Mouse (Mus musculus) ES-Bruce4 (cell line): ENCODE results near the gene Acsm5. TPM values are rescaled to one million over a fixed set of nuclear protein-coding genes. Genes with fewer than 3 reads are reported as not detected.

Experiments
- H3K27ac ChIP-seq: 2 replicates; pipeline ENCODE4 v1.5.1; 2012; ENCODE audit warnings: low read length, inconsistent platforms; ENCODE audit not compliant: insufficient read depth
- H3K27me3 ChIP-seq: 2 replicates; pipeline ENCODE4 v1.6.1; 2012; ENCODE audit warnings: mild to moderate bottlenecking, low read length, inconsistent platforms; ENCODE audit not compliant: control insufficient read depth, poor library complexity, insufficient read depth, severe bottlenecking
- H3K36me3 ChIP-seq: 2 replicates; pipeline ENCODE4 v1.6.1; 2012; ENCODE audit warnings: inconsistent platforms, mild to moderate bottlenecking, low read length, moderate library complexity; ENCODE audit not compliant: control insufficient read depth, poor library complexity, insufficient read depth, severe bottlenecking
- H3K4me1 ChIP-seq: one replicate; pipeline ENCODE4 v1.8.1; 2011; ENCODE audit warnings: low read length; ENCODE audit not compliant: control insufficient read depth, insufficient read depth
- H3K4me3 ChIP-seq: 2 replicates; pipeline ENCODE4 v1.5.1; 2011; ENCODE audit warnings: low read depth, mild to moderate bottlenecking, low read length
- H3K9ac ChIP-seq: 2 replicates; pipeline ENCODE4 v1.6.1; 2012; ENCODE audit warnings: low read depth, mild to moderate bottlenecking, inconsistent platforms; ENCODE audit not compliant: poor library complexity, severe bottlenecking
- H3K9me3 ChIP-seq: replicated peaks from 2 replicates; pipeline ENCODE4 v1.6.1; 2012; ENCODE audit warnings: mild to moderate bottlenecking, low read length, inconsistent platforms; ENCODE audit not compliant: control insufficient read depth, poor library complexity, insufficient read depth, severe bottlenecking
- CTCF ChIP-seq: IDR thresholded peaks from one replicate; pipeline ENCODE4 v1.8.1; 2011; ENCODE audit warnings: low read depth, low read length
- EP300 ChIP-seq: IDR thresholded peaks from 2 replicates; pipeline ENCODE4 v1.6.1; 2011; ENCODE audit warnings: low read depth, low read length; ENCODE audit not compliant: insufficient read depth
- POLR2A ChIP-seq: IDR thresholded peaks from one replicate; pipeline ENCODE4 v1.8.1; 2011; ENCODE audit warnings: low read length; ENCODE audit not compliant: insufficient read depth
- polyA plus RNA-seq: library from polyadenylated mRNA; stranded (reverse); fragments of >200 nt; gene quantifications from 2 replicates; pipeline ENCODE4 v1.2.4, GENCODE M21; 2011; ENCODE audit warnings: low read depth; ENCODE audit not compliant: missing spikeins, insufficient read depth, insufficient read length

The Acsm5 gene
- polyA plus RNA-seq, 1 experiment: not detected

- H3K36me3 ChIP-seq: no peaks in the 10 kb centered on the region
- H3K4me3 ChIP-seq: no peak overlapping the region
- no peaks in the 10 kb centered on the region for H3K9me3 ChIP-seq
- no peak overlapping the region for H3K27ac ChIP-seq
- H3K9ac ChIP-seq: no peak overlapping the region
- TF ChIP-seq CTCF: no peak
- TF ChIP-seq EP300: no peak
- TF ChIP-seq POLR2A: no peak
- 0 out of 2 replicates have a peak, but pooled peaks cover 2% of the 10 kb centered on the region for H3K27me3 ChIP-seq
- H3K4me1 ChIP-seq: no peaks in the 10 kb centered on the region
Measured at GRCm38 (mm10) chr7:119522385-119522784, 3.1 kb downstream of the Acsm5 start.

- no peak within 1 kb of the TSS for H3K9ac ChIP-seq
- no peaks in the 10 kb centered on the region for H3K4me1 ChIP-seq
- no peaks in the 10 kb centered on the region for H3K9me3 ChIP-seq
- TF ChIP-seq EP300 (no peak), CTCF (no peak), POLR2A (no peak)
- H3K36me3 ChIP-seq: no peaks in the 10 kb centered on the region
- no peak within 1 kb of the TSS for H3K27ac ChIP-seq
- 0 out of 2 replicates have a peak, but pooled peaks cover 2% of the 10 kb centered on the region for H3K27me3 ChIP-seq
- no peak within 1 kb of the TSS for H3K4me3 ChIP-seq
Measured at GRCm38 (mm10) chr7:119523389-119523788, 4.1 kb downstream of the Acsm5 start, which contains the start of gene Pdilt. Gene Pdilt, minus strand, starts transcription at chr7:119523489.

GRCm38 (mm10) chr7:119525881-119526281, 6.6 kb downstream of the Acsm5 start:
- no peak for TF ChIP-seq CTCF
- TF ChIP-seq POLR2A: no peak
- TF ChIP-seq EP300: no peak
- Histone ChIP-seq H3K27me3 (no peaks in the 10 kb centered on the region), H3K9ac (no peak overlapping the region), H3K9me3 (no peaks in the 10 kb centered on the region), H3K36me3 (no peaks in the 10 kb centered on the region), H3K4me3 (no peak overlapping the region), H3K4me1 (no peaks in the 10 kb centered on the region), H3K27ac (no peak overlapping the region)

GRCm38 (mm10) chr7:119526486-119526885, 7.2 kb downstream of the Acsm5 start:
- H3K4me1 ChIP-seq: no peaks in the 10 kb centered on the region
- no peak overlapping the region for H3K4me3 ChIP-seq
- no peak overlapping the region for H3K27ac ChIP-seq
- H3K36me3 ChIP-seq: no peaks in the 10 kb centered on the region
- TF ChIP-seq EP300 (no peak), POLR2A (no peak), CTCF (no peak)
- no peaks in the 10 kb centered on the region for H3K27me3 ChIP-seq
- no peaks in the 10 kb centered on the region for H3K9me3 ChIP-seq
- H3K9ac ChIP-seq: no peak overlapping the region

- H3K9me3 ChIP-seq: no peaks in the 10 kb centered on the region
- TF ChIP-seq POLR2A: no peak
- TF ChIP-seq CTCF: no peak
- TF ChIP-seq EP300: no peak
- no peak overlapping the region for H3K27ac ChIP-seq
- no peak overlapping the region for H3K4me3 ChIP-seq
- no peaks in the 10 kb centered on the region for H3K4me1 ChIP-seq
- no peaks in the 10 kb centered on the region for H3K27me3 ChIP-seq
- H3K36me3 ChIP-seq: no peaks in the 10 kb centered on the region
- H3K9ac ChIP-seq: no peak overlapping the region
Measured at GRCm38 (mm10) chr7:119527135-119527534, 7.9 kb downstream of the Acsm5 start.

- no peaks in the 10 kb centered on the region for H3K9me3 ChIP-seq
- no peaks in the 10 kb centered on the region for H3K36me3 ChIP-seq
- H3K4me3 ChIP-seq: no peak overlapping the region
- H3K4me1 ChIP-seq: no peaks in the 10 kb centered on the region
- TF ChIP-seq CTCF: no peak
- no peak for TF ChIP-seq POLR2A
- no peak for TF ChIP-seq EP300
- H3K27ac ChIP-seq: no peak overlapping the region
- H3K27me3 ChIP-seq: no peaks in the 10 kb centered on the region
- H3K9ac ChIP-seq: no peak overlapping the region
Measured at GRCm38 (mm10) chr7:119527548-119527947, 8.3 kb downstream of the Acsm5 start.
